Mouse (Mus musculus) kidney, embryonic 16.5 days (tissue): ENCODE results near the gene Camsap1. TPM values are rescaled to one million over a fixed set of nuclear protein-coding genes. Genes with fewer than 3 reads are reported as not detected.
A peak's percentile ranks its signal among the peaks of the same experiment; 100 is the strongest.

ENCODE experiments used
- ATAC-seq: fragments of 200-750 bp; cut with Nextera tagmentation; 2 replicates; pipeline ENCODE4 v1.8.0; 2017; ENCODE audit warnings: moderate TSS enrichment; ENCODE audit not compliant: low FRiP score, low TSS enrichment
- H3K27ac ChIP-seq: fragments of 300-500 bp; sonication (generic); 2 replicates; pipeline ENCODE4 v1.5.1; 2014; ENCODE audit warnings: low read length
- H3K27me3 ChIP-seq: fragments of 300-500 bp; sonication (generic); 2 replicates; pipeline ENCODE4 v1.6.1; 2014; ENCODE audit warnings: low read length, control low read depth, mixed read lengths; ENCODE audit not compliant: insufficient read depth
- H3K36me3 ChIP-seq: fragments of 300-500 bp; sonication (generic); 2 replicates; pipeline ENCODE4 v1.6.1; 2014; ENCODE audit warnings: low read length, control low read depth, mixed read lengths; ENCODE audit not compliant: insufficient read depth
- H3K4me1 ChIP-seq: fragments of 300-500 bp; sonication (generic); 2 replicates; pipeline ENCODE4 v1.6.1; 2014; ENCODE audit warnings: low read length, control low read depth, mixed read lengths; ENCODE audit not compliant: insufficient read depth
- H3K4me2 ChIP-seq: fragments of 300-500 bp; sonication (generic); replicated peaks from 2 replicates; pipeline ENCODE4 v1.6.1; 2014; ENCODE audit warnings: low read depth, low read length
- H3K4me3 ChIP-seq: fragments of 300-500 bp; sonication (generic); 2 replicates; pipeline ENCODE4 v1.5.1; 2014; ENCODE audit warnings: mild to moderate bottlenecking, low read length
- H3K9ac ChIP-seq: fragments of 300-500 bp; sonication (generic); replicated peaks from 2 replicates; pipeline ENCODE4 v1.6.1; 2014; ENCODE audit warnings: low read length
- H3K9me3 ChIP-seq: fragments of 300-500 bp; sonication (generic); 2 replicates; pipeline ENCODE4 v1.6.1; 2016; ENCODE audit warnings: low read length, control low read depth
- WGBS: fragments of 180-500 bp; shearing (Covaris S2); extraction: QIAGEN DNeasy Blood & Tissue Kit; methylation state at CpG from one replicate; pipeline ENCODE4 v1.1.7; 2014; 5-methylcytosine and 5-hydroxymethylcytosine counted together
- polyA plus RNA-seq: library from polyadenylated mRNA; unstranded; fragments of >200 nt; fragmentation: Nextera tagmentation; extraction: Ambion mirVana; gene quantifications from 2 replicates; pipeline ENCODE4 v1.2.1, GENCODE M21; 2015

The Camsap1 gene
- polyA plus RNA-seq, 1 experiment from 2014 or later: 9.2 TPM

GRCm38 (mm10) chr2:25877250-25877735 lies 105.8 kb downstream of the Camsap1 start:
- no peak for ATAC-seq
- 24% methylated on average over 7 of the region's 7 CpGs for WGBS
- no peaks in the 10 kb centered on the region for H3K36me3 ChIP-seq
- H3K9ac ChIP-seq: no peak overlapping the region
- H3K27me3 ChIP-seq: peaks cover 28% of the 10 kb centered on the region
- H3K4me2 ChIP-seq: peak overlapping the region; percentile 71
- peaks cover 8% of the 10 kb centered on the region; the same call in 1 of the 2 replicates for H3K4me1 ChIP-seq
- H3K4me3 ChIP-seq: peak overlapping the region; percentile 40
- peaks cover 5% of the 10 kb centered on the region; the same call in 1 of the 2 replicates for H3K9me3 ChIP-seq
- no peak overlapping the region for H3K27ac ChIP-seq

Other genes with a start within 250 kb of the Camsap1 start
- not detected in 2 replicates for gene Obp2b, start 246.3 kb downstream of the Camsap1 start, polyA plus RNA-seq
- gene Lcn3, start 217.7 kb downstream of the Camsap1 start, polyA plus RNA-seq: not detected in 2 replicates
- gene Lcn11, start 206.3 kb downstream of the Camsap1 start, polyA plus RNA-seq: not detected in 2 replicates
- not detected in 2 replicates for gene Gm13539, start 201.0 kb downstream of the Camsap1 start, polyA plus RNA-seq
- not detected in 2 replicates for gene Glt6d1, start 167.4 kb downstream of the Camsap1 start, polyA plus RNA-seq
- gene Lcn9, start 160.1 kb downstream of the Camsap1 start, polyA plus RNA-seq: not detected in 2 replicates
- gene Sohlh1, start 136.0 kb downstream of the Camsap1 start, polyA plus RNA-seq: 0.24 TPM in 1 of 2 replicates, not detected in the other
- 0.74 and 0.91 TPM in 2 replicates for gene Kcnt1, start 119.5 kb downstream of the Camsap1 start, polyA plus RNA-seq
- gene Ubac1, start 38.5 kb upstream of the Camsap1 start, polyA plus RNA-seq: 83.6 and 88.5 TPM in 2 replicates
- gene Nacc2, start 139.9 kb upstream of the Camsap1 start, polyA plus RNA-seq: 12.7 and 13.3 TPM in 2 replicates
- gene Lhx3, start 225.0 kb upstream of the Camsap1 start, polyA plus RNA-seq: 0.09 TPM in 1 of 2 replicates, not detected in the other